Mouse (Mus musculus): ENCODE measurements around the gene Acap2. TPM values are rescaled to one million over a fixed set of nuclear protein-coding genes. Genes with fewer than 3 reads are reported as not detected.

The Acap2 gene
- polyA plus RNA-seq (2012; rRNA removed): 24.2 and 24.9 TPM in 2 replicates

GRCm38 (mm10) chr16:31200790-31201567, at the start of gene Acap2:
Gene Acap2, minus strand, starts transcription at chr16:31201245.

GRCm38 (mm10) chr16:31081125-31081664, 119.8 kb downstream of the Acap2 start, which contains the start of gene Xxylt1:
Gene Xxylt1, minus strand, starts transcription at chr16:31081432.

Other genes starting within 250 kb of the Acap2 start
- 12.8 and 15.6 TPM in 2 replicates for gene Xxylt1, start 119.8 kb downstream of the Acap2 start, polyA plus RNA-seq (2012; rRNA removed)
- 48.6 and 52.8 TPM in 2 replicates for gene Ppp1r2, start 74.0 kb upstream of the Acap2 start, polyA plus RNA-seq (2012; rRNA removed)
- gene Apod, start 113.6 kb upstream of the Acap2 start, polyA plus RNA-seq (2012; rRNA removed): 49.4 and 61.7 TPM in 2 replicates
- 130 and 160 TPM in 2 replicates for gene Bdh1, start 221.0 kb upstream of the Acap2 start, polyA plus RNA-seq (2012; rRNA removed)